Mouse (Mus musculus) gastrocnemius, adult 8-10 months (tissue): ENCODE data around the gene Blnk. TPM values are rescaled to one million over a fixed set of nuclear protein-coding genes. Genes with fewer than 3 reads are reported as not detected.

ENCODE experiments used
- DNase-seq, 2 experiments: peaks; one replicate each; pipeline ENCODE4 v3.0.0; 2022; ENCODE audit warnings: low spot score in 2 of 2
- total RNA-seq, 4 experiments: library from RNA; stranded (reverse); gene quantifications; 2 replicates each; pipeline ENCODE4 v1.2.4; 2022

Gene Blnk
- total RNA-seq, 4 experiments from 2014 or later: 0.83 to 1.1 (median 1.0) TPM

GRCm38 (mm10) chr19:41003694-41004315 lies 9.5 kb upstream of the Blnk start:
- DNase-seq: no peak

GRCm38 (mm10) chr19:40999569-40999968 lies 5.2 kb upstream of the Blnk start:
- no peak for DNase-seq

- DNase-seq: no peak
These were observed 4.3 kb upstream of the Blnk start for GRCm38 (mm10) chr19:40998469-40999170.

- DNase-seq: no peak
These were observed 2.4 kb upstream of the Blnk start for GRCm38 (mm10) chr19:40996722-40997121.

- no peak for DNase-seq
These were observed 1.4 kb upstream of the Blnk start for GRCm38 (mm10) chr19:40995449-40996401.

GRCm38 (mm10) chr19:40994911-40995310 lies 576 bp upstream of the Blnk start:
- DNase-seq: no peak

- no peak for DNase-seq
These were observed 979 bp downstream of the Blnk start for GRCm38 (mm10) chr19:40993356-40993755.

GRCm38 (mm10) chr19:40992517-40993044 lies 1.8 kb downstream of the Blnk start:
- no peak for DNase-seq

- DNase-seq: no peak
These were observed 2.2 kb downstream of the Blnk start for GRCm38 (mm10) chr19:40992096-40992495.

GRCm38 (mm10) chr19:40991626-40992025 lies 2.7 kb downstream of the Blnk start:
- no peak for DNase-seq

GRCm38 (mm10) chr19:40990781-40991343 lies 3.5 kb downstream of the Blnk start:
- no peak for DNase-seq

- DNase-seq: no peak
These were observed 4.3 kb downstream of the Blnk start for GRCm38 (mm10) chr19:40989961-40990600.

- no peak for DNase-seq
These were observed 5.5 kb downstream of the Blnk start for GRCm38 (mm10) chr19:40988856-40989255.

- DNase-seq: no peak
These were observed 9.8 kb downstream of the Blnk start for GRCm38 (mm10) chr19:40984536-40984935.

GRCm38 (mm10) chr19:40980671-40981070 lies 13.7 kb downstream of the Blnk start:
- DNase-seq: no peak

GRCm38 (mm10) chr19:40978026-40978425 lies 16.3 kb downstream of the Blnk start:
- no peak for DNase-seq

- no peak for DNase-seq
These were observed 17.1 kb downstream of the Blnk start for GRCm38 (mm10) chr19:40976946-40977917.

- DNase-seq: no peak
These were observed 22.9 kb downstream of the Blnk start for GRCm38 (mm10) chr19:40971273-40971914.

- DNase-seq: no peak
These were observed 23.6 kb downstream of the Blnk start for GRCm38 (mm10) chr19:40970775-40971174.
